Mouse (Mus musculus): ENCODE measurements around the gene Ss18l2.

The Ss18l2 gene

GRCm38 (mm10) chr9:121709898-121710583, at the start of gene Ss18l2:
Gene Ss18l2 (plus strand): TSS chr9:121710329.
- DNase-seq (ENCODE audit: low spot score) = peak; percentile 98

DNA sequence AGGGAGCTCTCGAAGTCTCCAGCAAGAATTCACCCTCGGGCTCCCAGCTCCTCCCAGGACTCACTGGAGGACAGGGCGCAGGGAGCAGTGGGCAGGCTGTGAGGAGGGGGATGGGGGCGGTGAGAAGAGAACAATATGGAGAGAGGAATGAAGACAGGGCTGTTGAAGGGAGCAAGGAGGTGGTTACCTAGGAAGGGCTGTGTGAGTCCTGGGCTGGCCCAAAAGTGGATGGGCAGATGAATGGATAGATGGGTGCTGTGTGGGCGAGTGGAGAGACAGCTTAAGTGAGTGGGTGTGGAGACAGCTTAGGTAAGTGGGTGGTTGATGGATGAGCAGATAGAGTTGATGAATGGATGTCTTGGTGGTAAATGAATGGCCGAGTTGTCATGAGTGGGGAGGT, 46.7 kb upstream of the Ss18l2 start:
- DNase-seq (ENCODE audit: low spot score) = no peak

- peak; percentile 34 for DNase-seq (ENCODE audit: low spot score)
Measured at GRCm38 (mm10) chr9:121664104-121664503, 46.0 kb upstream of the Ss18l2 start.

DNA sequence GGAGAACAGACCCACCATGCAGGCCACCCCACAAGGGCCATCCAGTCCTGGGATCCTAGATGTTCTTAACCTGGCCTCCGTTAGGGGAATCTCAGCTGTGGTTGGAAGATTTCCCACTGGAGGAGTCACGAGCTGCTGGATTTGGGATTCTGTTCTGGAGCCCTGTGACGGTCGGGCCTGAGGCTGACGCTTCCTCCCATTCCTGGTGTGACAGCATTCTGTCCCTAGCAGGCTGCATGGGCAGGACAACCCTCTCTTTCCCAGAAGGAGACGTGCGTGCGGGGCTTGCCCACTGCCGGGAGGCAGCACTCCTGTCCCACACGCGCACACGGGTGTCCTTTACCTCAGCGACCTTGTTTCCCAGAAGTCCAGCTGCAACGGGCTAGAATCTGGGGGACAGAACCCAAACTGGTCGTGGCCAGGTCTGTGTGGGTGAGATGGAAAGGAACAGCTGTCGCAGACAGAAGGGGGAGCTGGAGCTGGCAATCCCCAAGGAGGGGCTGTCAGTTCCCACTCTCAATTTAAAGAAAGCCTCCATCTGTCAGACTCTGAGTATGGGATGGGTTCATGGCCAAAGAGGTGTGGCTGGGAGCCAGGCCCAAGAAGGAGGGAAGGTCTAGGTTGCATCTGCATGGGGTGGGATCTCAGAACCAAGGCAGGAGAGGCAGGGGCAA, 43.0 kb upstream of the Ss18l2 start:
- no peak for DNase-seq (ENCODE audit: low spot score)

- no peak for DNase-seq (ENCODE audit: low spot score)
Measured at GRCm38 (mm10) chr9:121667822-121668221, 42.3 kb upstream of the Ss18l2 start.

GRCm38 (mm10) chr9:121669348-121669791, 40.8 kb upstream of the Ss18l2 start:
- no peak for DNase-seq (ENCODE audit: low spot score)

DNA sequence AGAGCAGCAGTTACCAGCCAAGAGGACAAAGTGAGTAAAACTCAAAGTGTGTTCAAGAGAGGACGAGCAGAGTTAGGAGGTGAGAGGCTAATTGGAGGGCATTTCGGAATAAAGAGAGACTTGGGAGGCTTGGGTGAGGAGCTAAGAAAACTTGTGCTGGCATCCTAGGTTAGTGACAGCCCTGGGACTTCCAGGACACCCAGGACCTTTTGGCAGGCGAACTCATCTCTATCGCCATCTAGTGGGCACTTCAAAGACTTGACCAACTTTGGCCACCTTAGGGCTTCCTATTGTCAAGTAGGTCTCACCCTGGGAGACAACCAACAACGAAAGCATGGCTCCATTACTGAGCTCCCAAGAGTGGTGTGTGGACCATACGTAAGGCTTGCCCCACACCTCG, 38.8 kb upstream of the Ss18l2 start:
- DNase-seq (ENCODE audit: low spot score) = no peak

- no peak for DNase-seq (ENCODE audit: low spot score)
Measured at GRCm38 (mm10) chr9:121672311-121672710, 37.8 kb upstream of the Ss18l2 start.

DNA sequence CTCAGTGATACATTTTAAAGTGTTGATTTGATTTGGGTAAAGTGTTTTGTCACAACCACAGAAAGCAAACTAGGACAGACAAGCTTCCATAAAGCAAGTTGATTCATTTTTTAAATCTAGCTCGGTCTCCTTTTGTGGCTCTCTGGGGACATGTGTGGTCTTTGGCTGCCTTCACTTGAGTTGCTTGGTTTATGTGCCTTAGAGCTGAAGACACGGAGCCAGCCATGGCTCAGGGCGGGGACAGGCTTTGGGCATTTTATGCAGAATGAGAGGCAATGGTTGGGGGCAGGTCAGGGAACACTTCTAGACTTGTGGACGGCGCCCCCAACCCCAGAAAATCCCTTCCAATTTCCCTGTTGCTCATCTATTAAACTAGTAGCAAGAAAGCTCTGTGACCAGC, 36.4 kb upstream of the Ss18l2 start:
- no peak for DNase-seq (ENCODE audit: low spot score)

- no peak for DNase-seq (ENCODE audit: low spot score)
Measured at GRCm38 (mm10) chr9:121675011-121675410, 35.1 kb upstream of the Ss18l2 start.

DNA sequence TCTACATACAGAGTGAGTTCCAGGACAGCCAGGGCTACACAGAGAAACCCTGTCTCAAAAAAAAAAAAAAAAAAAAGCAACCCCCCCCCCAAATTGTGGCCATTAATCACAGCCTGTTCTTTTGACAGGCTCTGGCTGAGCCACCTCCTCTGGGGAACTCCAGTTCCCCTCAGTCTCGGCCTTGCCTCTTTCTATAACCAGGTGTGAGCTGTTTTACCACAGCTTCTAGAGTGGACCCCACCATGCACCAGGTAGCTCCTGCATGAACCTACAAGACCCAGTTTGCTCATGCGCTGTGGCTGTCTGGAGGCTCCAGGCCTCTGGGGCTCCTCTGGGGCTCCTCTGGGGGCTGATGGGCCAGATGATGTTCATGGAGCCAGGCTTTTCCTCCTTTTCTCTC, 34.6 kb upstream of the Ss18l2 start:
- no peak for DNase-seq (ENCODE audit: low spot score)

DNA sequence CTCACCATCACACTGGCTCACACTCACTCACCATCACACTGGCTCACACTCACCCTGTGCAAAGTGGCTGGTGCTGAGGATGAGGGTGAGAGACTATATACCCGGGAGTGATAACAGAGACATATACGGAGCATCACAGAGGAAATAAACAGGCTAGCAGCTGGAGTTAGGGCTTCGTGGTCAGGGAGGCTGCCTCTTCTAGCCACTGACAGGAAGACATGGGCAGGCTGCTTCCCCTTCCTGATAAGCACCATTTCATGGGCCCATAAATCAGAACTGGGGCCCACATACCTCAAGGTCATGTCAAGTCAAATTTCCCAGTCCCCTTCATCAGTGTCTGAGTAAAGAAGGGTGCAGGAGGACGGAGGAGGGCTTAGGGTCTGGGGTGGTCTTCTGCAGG, 33.1 kb upstream of the Ss18l2 start:
- no peak for DNase-seq (ENCODE audit: low spot score)

- no peak for DNase-seq (ENCODE audit: low spot score)
Measured at GRCm38 (mm10) chr9:121677476-121677875, 32.7 kb upstream of the Ss18l2 start.

- no peak for DNase-seq (ENCODE audit: low spot score)
Measured at GRCm38 (mm10) chr9:121679549-121679948, 30.6 kb upstream of the Ss18l2 start.

DNA sequence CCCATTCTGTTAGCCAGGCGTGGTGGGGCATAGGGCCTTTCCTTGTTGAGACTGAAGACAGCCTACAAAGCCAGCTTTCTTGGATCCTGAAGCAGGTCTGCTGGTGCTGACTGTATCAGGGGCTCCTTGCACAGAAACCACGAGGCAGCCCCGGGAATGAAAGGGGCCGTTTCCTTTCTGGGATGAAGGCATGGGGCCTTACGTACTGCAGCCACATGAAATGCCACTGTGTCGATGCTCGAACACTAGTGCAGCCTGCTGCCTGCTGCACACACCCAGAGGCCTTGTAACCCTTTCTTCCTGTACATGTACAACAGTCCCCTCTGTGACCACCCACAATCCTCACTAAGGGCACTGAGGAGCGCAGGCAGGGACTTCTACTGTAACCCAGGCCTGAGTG, 28.9 kb upstream of the Ss18l2 start:
- no peak for DNase-seq (ENCODE audit: low spot score)

GRCm38 (mm10) chr9:121682037-121682680, 28.0 kb upstream of the Ss18l2 start:
- DNase-seq (ENCODE audit: low spot score) = no peak

- no peak for DNase-seq (ENCODE audit: low spot score)
Measured at GRCm38 (mm10) chr9:121684702-121685101, 25.4 kb upstream of the Ss18l2 start.

- DNase-seq (ENCODE audit: low spot score) = peak; percentile 67
Measured at GRCm38 (mm10) chr9:121690200-121690651, 19.9 kb upstream of the Ss18l2 start.

DNA sequence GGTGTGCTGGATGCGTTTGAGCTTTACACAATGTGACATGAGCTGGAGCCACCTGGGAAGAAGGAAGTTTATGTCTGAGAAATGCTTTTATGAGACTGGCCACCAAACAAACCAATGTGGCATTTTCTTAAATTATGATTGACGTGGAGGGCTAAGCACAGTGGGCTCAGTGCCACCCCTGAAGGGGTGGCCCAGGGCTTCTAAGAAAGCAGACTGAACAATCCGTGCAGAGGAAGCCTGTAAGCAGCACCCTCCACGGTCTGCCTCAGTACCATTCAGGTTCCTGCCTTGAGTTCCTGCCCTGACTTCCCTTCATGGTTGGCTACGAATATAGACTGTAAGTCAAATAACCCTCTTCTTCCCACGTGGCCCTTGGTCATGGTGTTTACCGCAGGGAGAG, 19.4 kb upstream of the Ss18l2 start:
- DNase-seq (ENCODE audit: low spot score) = no peak

DNA sequence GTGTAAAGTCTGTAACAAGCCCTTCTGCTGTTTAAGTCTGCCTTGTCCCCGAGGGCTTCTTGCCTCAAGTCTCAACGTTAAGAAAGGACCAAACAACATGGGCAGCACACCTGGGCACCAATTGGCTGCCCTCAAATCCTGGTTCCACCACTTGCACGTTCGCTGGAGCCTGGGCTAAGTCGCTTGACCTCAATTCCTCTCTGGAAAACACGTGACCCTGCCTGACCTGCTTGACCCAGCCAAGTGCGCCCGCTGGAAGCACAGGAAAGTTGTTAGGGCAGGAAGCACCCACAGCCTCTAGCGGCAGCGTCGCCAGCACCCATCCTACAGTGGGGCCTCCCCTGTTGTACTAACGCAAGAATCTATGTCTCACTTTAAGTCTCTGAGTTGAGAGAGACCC, 15.4 kb upstream of the Ss18l2 start:
- no peak for DNase-seq (ENCODE audit: low spot score)

- no peak for DNase-seq (ENCODE audit: low spot score)
Measured at GRCm38 (mm10) chr9:121696626-121697025, 13.5 kb upstream of the Ss18l2 start.

DNA sequence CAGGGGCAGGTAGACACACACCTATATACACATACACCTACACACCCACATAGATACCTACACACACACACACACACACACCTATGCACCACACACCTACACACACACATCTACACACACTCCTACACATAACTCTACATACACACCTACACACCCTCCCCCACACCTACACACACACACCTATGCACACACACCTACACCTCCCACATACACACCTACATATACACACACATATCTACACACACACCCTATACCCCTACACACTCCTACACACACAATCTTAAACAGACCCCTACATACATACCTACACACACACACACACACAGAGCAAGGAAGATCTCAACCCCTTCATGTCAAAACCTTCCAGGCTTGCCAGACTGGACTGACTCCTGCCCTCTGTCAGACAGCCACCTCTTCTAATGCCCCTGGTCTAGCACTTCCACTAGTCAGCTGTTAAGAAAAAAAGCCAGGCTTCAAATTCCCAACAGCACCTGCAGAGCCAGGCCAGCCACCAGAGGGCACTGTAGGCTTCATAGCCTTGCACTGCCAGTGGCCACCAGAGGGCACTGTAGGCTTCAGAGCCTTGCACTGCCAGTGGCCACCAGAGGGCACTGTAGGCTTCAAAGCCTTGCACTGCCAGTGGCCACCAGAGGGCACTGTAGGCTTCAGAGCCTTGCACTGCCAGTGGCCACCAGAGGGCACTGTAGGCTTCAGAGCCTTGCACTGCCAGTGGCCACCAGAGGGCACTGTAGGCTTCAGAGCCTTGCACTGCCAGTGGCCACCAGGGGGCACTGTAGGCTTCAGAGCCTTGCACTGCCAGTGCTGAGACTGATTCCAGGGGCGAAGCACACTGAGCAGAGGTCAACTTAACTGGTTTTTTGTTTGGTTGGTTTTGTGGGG, 12.7 kb upstream of the Ss18l2 start:
- no peak for DNase-seq (ENCODE audit: low spot score)

All from left cerebral cortex, adult 11 months (tissue).